Mouse (Mus musculus): ENCODE results near the gene Cplx1.

Cplx1 gene

GRCm38 (mm10) chr5:108549489-108550206 lies at the start of gene Cplx1:
Cplx1 (minus strand) TSS chr5:108550024.
- ATAC-seq (ENCODE audit: insufficient number of reproducible peaks, low FRiP score, low TSS enrichment), result peak; percentile 79

- ATAC-seq (ENCODE audit: insufficient number of reproducible peaks, low FRiP score, low TSS enrichment), result peak; percentile 86
These were observed 31.6 kb upstream of the Cplx1 start for GRCm38 (mm10) chr5:108581361-108581891.

- no peak for ATAC-seq (ENCODE audit: insufficient number of reproducible peaks, low FRiP score, low TSS enrichment)
These were observed 23.2 kb upstream of the Cplx1 start for GRCm38 (mm10) chr5:108573054-108573453.

GRCm38 (mm10) chr5:108570991-108571390 lies 21.2 kb upstream of the Cplx1 start:
- ATAC-seq (ENCODE audit: insufficient number of reproducible peaks, low FRiP score, low TSS enrichment), result no peak

GRCm38 (mm10) chr5:108567104-108567503 lies 17.3 kb upstream of the Cplx1 start:
- no peak for ATAC-seq (ENCODE audit: insufficient number of reproducible peaks, low FRiP score, low TSS enrichment)

- no peak for ATAC-seq (ENCODE audit: insufficient number of reproducible peaks, low FRiP score, low TSS enrichment)
These were observed 16.7 kb upstream of the Cplx1 start for GRCm38 (mm10) chr5:108566523-108566922.

GRCm38 (mm10) chr5:108565381-108565780 lies 15.6 kb upstream of the Cplx1 start:
- no peak for ATAC-seq (ENCODE audit: insufficient number of reproducible peaks, low FRiP score, low TSS enrichment)

- ATAC-seq (ENCODE audit: insufficient number of reproducible peaks, low FRiP score, low TSS enrichment), result no peak
These were observed 14.5 kb upstream of the Cplx1 start for GRCm38 (mm10) chr5:108564346-108564745.

GRCm38 (mm10) chr5:108562483-108562882 lies 12.7 kb upstream of the Cplx1 start:
- ATAC-seq (ENCODE audit: insufficient number of reproducible peaks, low FRiP score, low TSS enrichment), result no peak

GRCm38 (mm10) chr5:108556986-108557385 lies 7.2 kb upstream of the Cplx1 start:
- no peak for ATAC-seq (ENCODE audit: insufficient number of reproducible peaks, low FRiP score, low TSS enrichment)

- no peak for ATAC-seq (ENCODE audit: insufficient number of reproducible peaks, low FRiP score, low TSS enrichment)
These were observed 4.2 kb upstream of the Cplx1 start for GRCm38 (mm10) chr5:108554041-108554440.

- ATAC-seq (ENCODE audit: insufficient number of reproducible peaks, low FRiP score, low TSS enrichment), result no peak
These were observed 377 bp upstream of the Cplx1 start for GRCm38 (mm10) chr5:108550207-108550594.

GRCm38 (mm10) chr5:108549137-108549488 lies 711 bp downstream of the Cplx1 start:
- no peak for ATAC-seq (ENCODE audit: insufficient number of reproducible peaks, low FRiP score, low TSS enrichment)

GRCm38 (mm10) chr5:108547636-108548035 lies 2.2 kb downstream of the Cplx1 start:
- no peak for ATAC-seq (ENCODE audit: insufficient number of reproducible peaks, low FRiP score, low TSS enrichment)

GRCm38 (mm10) chr5:108543516-108544291 lies 6.1 kb downstream of the Cplx1 start:
- no peak for ATAC-seq (ENCODE audit: insufficient number of reproducible peaks, low FRiP score, low TSS enrichment)

- no peak for ATAC-seq (ENCODE audit: insufficient number of reproducible peaks, low FRiP score, low TSS enrichment)
These were observed 15.6 kb downstream of the Cplx1 start for GRCm38 (mm10) chr5:108534188-108534587.

GRCm38 (mm10) chr5:108522597-108522996 lies 27.2 kb downstream of the Cplx1 start:
- no peak for ATAC-seq (ENCODE audit: insufficient number of reproducible peaks, low FRiP score, low TSS enrichment)

- no peak for ATAC-seq (ENCODE audit: insufficient number of reproducible peaks, low FRiP score, low TSS enrichment)
These were observed 27.9 kb downstream of the Cplx1 start for GRCm38 (mm10) chr5:108521896-108522295.

GRCm38 (mm10) chr5:108521016-108521415 lies 28.8 kb downstream of the Cplx1 start:
- ATAC-seq (ENCODE audit: insufficient number of reproducible peaks, low FRiP score, low TSS enrichment), result no peak

GRCm38 (mm10) chr5:108520153-108520552 lies 29.7 kb downstream of the Cplx1 start:
- no peak for ATAC-seq (ENCODE audit: insufficient number of reproducible peaks, low FRiP score, low TSS enrichment)

- no peak for ATAC-seq (ENCODE audit: insufficient number of reproducible peaks, low FRiP score, low TSS enrichment)
These were observed 30.9 kb downstream of the Cplx1 start for GRCm38 (mm10) chr5:108518951-108519350.
